Mouse (Mus musculus): ENCODE results near the gene Astn2. TPM values are rescaled to one million over a fixed set of nuclear protein-coding genes. Genes with fewer than 3 reads are reported as not detected.
A peak's percentile ranks its signal among the peaks of the same experiment; 100 is the strongest.

Astn2 gene
- polyA plus RNA-seq, 1 experiment from 2014 or later: 0.52 TPM

- H3K4me3 ChIP-seq: no peak overlapping the region
- ATAC-seq (replicated peaks; ENCODE audit: insufficient number of reproducible peaks, insufficient read depth, low FRiP score, low read depth): no peak
- H3K27me3 ChIP-seq: no peaks in the 10 kb centered on the region
These were observed 1025.0 kb downstream of the Astn2 start for GRCm38 (mm10) chr4:65379461-65379860.

GRCm38 (mm10) chr4:65376571-65376970 lies 1027.8 kb downstream of the Astn2 start:
- 87% methylated on average over 2 of the region's 2 CpGs for WGBS
- H3K4me3 ChIP-seq: no peak overlapping the region
- H3K4me2 ChIP-seq: no peak overlapping the region
- no peak overlapping the region for H3K9ac ChIP-seq
- H3K9me3 ChIP-seq (replicated peaks): no peaks in the 10 kb centered on the region
- no peaks in the 10 kb centered on the region for H3K36me3 ChIP-seq
- H3K4me1 ChIP-seq (replicated peaks): no peaks in the 10 kb centered on the region
- no peak overlapping the region for H3K27ac ChIP-seq
- no peak for ATAC-seq (replicated peaks; ENCODE audit: insufficient number of reproducible peaks, insufficient read depth, low FRiP score, low read depth)
- no peaks in the 10 kb centered on the region for H3K27me3 ChIP-seq

More at GRCm38 (mm10) chr4:65379461-65379860, 1025.0 kb downstream of the Astn2 start:
- H3K27ac ChIP-seq: no peak overlapping the region
- no peak overlapping the region for H3K9ac ChIP-seq
- WGBS: 85% methylated on average over 4 of the region's 4 CpGs
- H3K36me3 ChIP-seq: no peaks in the 10 kb centered on the region
- no peak overlapping the region for H3K4me2 ChIP-seq
- no peaks in the 10 kb centered on the region for H3K4me1 ChIP-seq (replicated peaks)
- H3K9me3 ChIP-seq (replicated peaks): no peaks in the 10 kb centered on the region

- no peak for ATAC-seq (replicated peaks; ENCODE audit: insufficient number of reproducible peaks, insufficient read depth, low FRiP score, low read depth)
- no peak overlapping the region for H3K9ac ChIP-seq
- H3K27ac ChIP-seq: no peak overlapping the region
- H3K9me3 ChIP-seq (replicated peaks): no peaks in the 10 kb centered on the region
- no peaks in the 10 kb centered on the region for H3K36me3 ChIP-seq
- no peak overlapping the region for H3K4me2 ChIP-seq
- no peaks in the 10 kb centered on the region for H3K4me1 ChIP-seq (replicated peaks)
- no peaks in the 10 kb centered on the region for H3K27me3 ChIP-seq
- no peak overlapping the region for H3K4me3 ChIP-seq
- 64% methylated on average over 1 of the region's 1 CpGs for WGBS
These were observed 1030.6 kb downstream of the Astn2 start for GRCm38 (mm10) chr4:65373841-65374240.

GRCm38 (mm10) chr4:65372731-65373130 lies 1031.7 kb downstream of the Astn2 start:
- Histone ChIP-seq H3K4me3 (no peak overlapping the region), H3K9me3 (replicated peaks) (no peaks in the 10 kb centered on the region), H3K4me1 (replicated peaks) (no peaks in the 10 kb centered on the region), H3K27me3 (no peaks in the 10 kb centered on the region), H3K36me3 (no peaks in the 10 kb centered on the region), H3K27ac (no peak overlapping the region), H3K9ac (no peak overlapping the region), H3K4me2 (no peak overlapping the region)
- 55% methylated on average over 3 of the region's 3 CpGs for WGBS
- no peak for ATAC-seq (replicated peaks; ENCODE audit: insufficient number of reproducible peaks, insufficient read depth, low FRiP score, low read depth)

GRCm38 (mm10) chr4:65367135-65367534 lies 1037.3 kb downstream of the Astn2 start:
- Histone ChIP-seq H3K4me2 (no peak overlapping the region), H3K27ac (no peak overlapping the region), H3K9ac (no peak overlapping the region), H3K4me3 (no peak overlapping the region), H3K36me3 (no peaks in the 10 kb centered on the region), H3K4me1 (replicated peaks) (no peaks in the 10 kb centered on the region), H3K27me3 (no peaks in the 10 kb centered on the region), H3K9me3 (replicated peaks) (no peaks in the 10 kb centered on the region)
- ATAC-seq (replicated peaks; ENCODE audit: insufficient number of reproducible peaks, insufficient read depth, low FRiP score, low read depth): no peak

- H3K4me2 ChIP-seq: no peak overlapping the region
- H3K9ac ChIP-seq: no peak overlapping the region
- ATAC-seq (replicated peaks; ENCODE audit: insufficient number of reproducible peaks, insufficient read depth, low FRiP score, low read depth): 0 out of 2 replicates have a peak, but pooled peaks have one; percentile 4
- H3K9me3 ChIP-seq (replicated peaks): no peaks in the 10 kb centered on the region
- H3K27ac ChIP-seq: no peak overlapping the region
- WGBS: 62% methylated on average over 4 of the region's 4 CpGs
- H3K36me3 ChIP-seq: no peaks in the 10 kb centered on the region
- no peak overlapping the region for H3K4me3 ChIP-seq
- H3K27me3 ChIP-seq: no peaks in the 10 kb centered on the region
- H3K4me1 ChIP-seq (replicated peaks): no peaks in the 10 kb centered on the region
These were observed 1049.8 kb downstream of the Astn2 start for GRCm38 (mm10) chr4:65354580-65354979.

GRCm38 (mm10) chr4:65350521-65350920 lies 1053.9 kb downstream of the Astn2 start:
- no peak for ATAC-seq (replicated peaks; ENCODE audit: insufficient number of reproducible peaks, insufficient read depth, low FRiP score, low read depth)
- H3K9ac ChIP-seq: no peak overlapping the region
- H3K9me3 ChIP-seq (replicated peaks): no peaks in the 10 kb centered on the region
- no peaks in the 10 kb centered on the region for H3K36me3 ChIP-seq
- no peak overlapping the region for H3K27ac ChIP-seq
- 78% methylated on average over 7 of the region's 7 CpGs for WGBS
- H3K27me3 ChIP-seq: no peaks in the 10 kb centered on the region
- H3K4me1 ChIP-seq (replicated peaks): no peaks in the 10 kb centered on the region
- H3K4me3 ChIP-seq: no peak overlapping the region
- H3K4me2 ChIP-seq: no peak overlapping the region

GRCm38 (mm10) chr4:65341766-65342165 lies 1062.6 kb downstream of the Astn2 start:
- no peak overlapping the region for H3K4me2 ChIP-seq
- 67% methylated on average over 3 of the region's 3 CpGs for WGBS
- no peaks in the 10 kb centered on the region for H3K9me3 ChIP-seq (replicated peaks)
- H3K27me3 ChIP-seq: no peaks in the 10 kb centered on the region
- ATAC-seq (replicated peaks; ENCODE audit: insufficient number of reproducible peaks, insufficient read depth, low FRiP score, low read depth): no peak
- no peak overlapping the region for H3K4me3 ChIP-seq
- H3K27ac ChIP-seq: no peak overlapping the region
- H3K9ac ChIP-seq: no peak overlapping the region
- H3K36me3 ChIP-seq: no peaks in the 10 kb centered on the region
- no peaks in the 10 kb centered on the region for H3K4me1 ChIP-seq (replicated peaks)

GRCm38 (mm10) chr4:65333718-65334117 lies 1070.7 kb downstream of the Astn2 start:
- H3K36me3 ChIP-seq: no peaks in the 10 kb centered on the region
- no peaks in the 10 kb centered on the region for H3K4me1 ChIP-seq (replicated peaks)
- no peak overlapping the region for H3K4me2 ChIP-seq
- ATAC-seq (replicated peaks; ENCODE audit: insufficient number of reproducible peaks, insufficient read depth, low FRiP score, low read depth): no peak
- 44% methylated on average over 1 of the region's 1 CpGs for WGBS
- no peak overlapping the region for H3K27ac ChIP-seq
- no peak overlapping the region for H3K9ac ChIP-seq
- H3K4me3 ChIP-seq: no peak overlapping the region
- H3K27me3 ChIP-seq: no peaks in the 10 kb centered on the region
- no peaks in the 10 kb centered on the region for H3K9me3 ChIP-seq (replicated peaks)
